Mouse (Mus musculus) neural tube, embryonic 15.5 days (tissue): ENCODE measurements at regions not wholly inside any gene's neighbourhood (a gene's known extent, or its start where the extent isn't known, plus 50 kb on each side); places are given as distances from the start of the nearest gene placed in this dataset.

Experiments used
- ATAC-seq: fragments of 200-750 bp; cut with Nextera tagmentation; 2 replicates; pipeline ENCODE4 v1.8.0; 2017; ENCODE audit warnings: mild to moderate bottlenecking, moderate TSS enrichment, moderate library complexity; ENCODE audit not compliant: low FRiP score
- H3K27ac ChIP-seq: fragments of 300-500 bp; sonication (generic); replicated peaks from 2 replicates; pipeline ENCODE4 v1.5.1; 2015; ENCODE audit warnings: mild to moderate bottlenecking, inconsistent platforms
- H3K27me3 ChIP-seq: fragments of 300-500 bp; sonication (generic); replicated peaks from 2 replicates; pipeline ENCODE4 v1.6.1; 2015; ENCODE audit warnings: inconsistent platforms
- H3K36me3 ChIP-seq: fragments of 300-500 bp; sonication (generic); 2 replicates; pipeline ENCODE4 v1.6.1; 2015; ENCODE audit warnings: inconsistent platforms
- H3K4me1 ChIP-seq: fragments of 300-500 bp; sonication (generic); 2 replicates; pipeline ENCODE4 v1.6.1; 2015; ENCODE audit warnings: inconsistent platforms
- H3K4me2 ChIP-seq: fragments of 300-500 bp; sonication (generic); 2 replicates; pipeline ENCODE4 v1.6.1; 2015; ENCODE audit warnings: inconsistent platforms, mild to moderate bottlenecking, moderate library complexity
- H3K4me3 ChIP-seq: fragments of 300-500 bp; sonication (generic); replicated peaks from 2 replicates; pipeline ENCODE4 v1.5.1; 2015; ENCODE audit warnings: mild to moderate bottlenecking, inconsistent platforms
- H3K9ac ChIP-seq: fragments of 300-500 bp; sonication (generic); replicated peaks from 2 replicates; pipeline ENCODE4 v1.6.1; 2015; ENCODE audit warnings: mild to moderate bottlenecking, inconsistent platforms
- H3K9me3 ChIP-seq: fragments of 300-500 bp; sonication (generic); replicated peaks from 2 replicates; pipeline ENCODE4 v1.6.1; 2016; ENCODE audit warnings: inconsistent platforms
- WGBS: fragments of 180-500 bp; shearing (Covaris S2); methylation state at CpG from one replicate; pipeline ENCODE4 v1.1.7; 2015; ENCODE audit warnings: mixed read lengths; 5-methylcytosine and 5-hydroxymethylcytosine counted together

GRCm38 (mm10) chr19:59784401-59785046, 158.9 kb downstream of the Rab11fip2 start:
- no peak overlapping the region for H3K4me2 ChIP-seq
- no peak overlapping the region for H3K4me3 ChIP-seq
- H3K9ac ChIP-seq: no peak overlapping the region
- H3K36me3 ChIP-seq: no peaks in the 10 kb centered on the region
- H3K4me1 ChIP-seq: no peaks in the 10 kb centered on the region
- H3K9me3 ChIP-seq: no peaks in the 10 kb centered on the region
- H3K27me3 ChIP-seq: no peaks in the 10 kb centered on the region
- 44% methylated on average over 9 of the region's 9 CpGs for WGBS
- no peak overlapping the region for H3K27ac ChIP-seq
- no peak for ATAC-seq

- 46% methylated on average over 4 of the region's 4 CpGs for WGBS
- H3K27ac ChIP-seq: no peak overlapping the region
- H3K4me1 ChIP-seq: no peaks in the 10 kb centered on the region
- H3K9me3 ChIP-seq: no peaks in the 10 kb centered on the region
- no peaks in the 10 kb centered on the region for H3K27me3 ChIP-seq
- no peak overlapping the region for H3K4me3 ChIP-seq
- ATAC-seq: no peak
- H3K9ac ChIP-seq: no peak overlapping the region
- no peaks in the 10 kb centered on the region for H3K36me3 ChIP-seq
- H3K4me2 ChIP-seq: no peak overlapping the region
These were observed 112.2 kb downstream of the Rab11fip2 start for GRCm38 (mm10) chr19:59831304-59831703.

- H3K27ac ChIP-seq: no peak overlapping the region
- H3K9me3 ChIP-seq: no peaks in the 10 kb centered on the region
- no peaks in the 10 kb centered on the region for H3K36me3 ChIP-seq
- no peak overlapping the region for H3K9ac ChIP-seq
- no peak overlapping the region for H3K4me2 ChIP-seq
- no peaks in the 10 kb centered on the region for H3K27me3 ChIP-seq
- no peak for ATAC-seq
- 69% methylated on average over 4 of the region's 4 CpGs for WGBS
- H3K4me3 ChIP-seq: no peak overlapping the region
- no peaks in the 10 kb centered on the region for H3K4me1 ChIP-seq
These were observed 106.3 kb downstream of the Rab11fip2 start for GRCm38 (mm10) chr19:59837138-59837537.

GRCm38 (mm10) chr19:59837628-59838027, 105.8 kb downstream of the Rab11fip2 start:
- Histone ChIP-seq H3K4me2 (no peak overlapping the region), H3K4me3 (no peak overlapping the region), H3K27me3 (no peaks in the 10 kb centered on the region), H3K9me3 (no peaks in the 10 kb centered on the region), H3K9ac (no peak overlapping the region), H3K36me3 (no peaks in the 10 kb centered on the region), H3K27ac (no peak overlapping the region), H3K4me1 (no peaks in the 10 kb centered on the region)
- 67% methylated on average over 6 of the region's 6 CpGs for WGBS
- ATAC-seq: no peak

- no peak overlapping the region for H3K4me2 ChIP-seq
- no peaks in the 10 kb centered on the region for H3K4me1 ChIP-seq
- no peak overlapping the region for H3K4me3 ChIP-seq
- H3K9me3 ChIP-seq: no peaks in the 10 kb centered on the region
- H3K27me3 ChIP-seq: no peaks in the 10 kb centered on the region
- no peak overlapping the region for H3K27ac ChIP-seq
- no peak for ATAC-seq
- no peak overlapping the region for H3K9ac ChIP-seq
- 90% methylated on average over 3 of the region's 3 CpGs for WGBS
- no peaks in the 10 kb centered on the region for H3K36me3 ChIP-seq
These were observed 99.2 kb downstream of the Rab11fip2 start for GRCm38 (mm10) chr19:59844270-59844669.

GRCm38 (mm10) chr19:59846807-59847206, 96.6 kb downstream of the Rab11fip2 start:
- Histone ChIP-seq H3K4me1 (no peaks in the 10 kb centered on the region), H3K4me2 (no peak overlapping the region)
- ATAC-seq: no peak

GRCm38 (mm10) chr19:59850696-59851095, 92.8 kb downstream of the Rab11fip2 start:
- 72% methylated on average over 5 of the region's 5 CpGs for WGBS
- Histone ChIP-seq H3K36me3 (no peaks in the 10 kb centered on the region), H3K4me2 (no peak overlapping the region), H3K27me3 (no peaks in the 10 kb centered on the region), H3K4me1 (no peaks in the 10 kb centered on the region), H3K27ac (no peak overlapping the region), H3K9ac (no peak overlapping the region), H3K4me3 (no peak overlapping the region), H3K9me3 (no peaks in the 10 kb centered on the region)
- no peak for ATAC-seq

More at GRCm38 (mm10) chr19:59846807-59847206, 96.6 kb downstream of the Rab11fip2 start:
- no peaks in the 10 kb centered on the region for H3K27me3 ChIP-seq
- no peak overlapping the region for H3K27ac ChIP-seq
- no peaks in the 10 kb centered on the region for H3K9me3 ChIP-seq
- no peak overlapping the region for H3K4me3 ChIP-seq
- H3K36me3 ChIP-seq: no peaks in the 10 kb centered on the region
- H3K9ac ChIP-seq: no peak overlapping the region
- 86% methylated on average over 1 of the region's 1 CpGs for WGBS

GRCm38 (mm10) chr19:59852011-59852738, 91.3 kb downstream of the Rab11fip2 start:
- 26% methylated on average over 1 of the region's 1 CpGs for WGBS
- Histone ChIP-seq H3K4me1 (no peaks in the 10 kb centered on the region), H3K36me3 (no peaks in the 10 kb centered on the region), H3K27me3 (no peaks in the 10 kb centered on the region), H3K9ac (no peak overlapping the region), H3K27ac (no peak overlapping the region), H3K9me3 (no peaks in the 10 kb centered on the region), H3K4me3 (no peak overlapping the region), H3K4me2 (no peak overlapping the region)
- no peak for ATAC-seq
